Mouse (Mus musculus) thymus, adult 2 months (tissue): ENCODE measurements around the gene Cbl. TPM values are rescaled to one million over a fixed set of nuclear protein-coding genes. Genes with fewer than 3 reads are reported as not detected.

Experiments
- DNase-seq: peaks from one replicate; pipeline ENCODE4 v3.0.0; 2021
- H3K27ac ChIP-seq: fragments of 200-500 bp; 2 replicates; pipeline ENCODE4 v1.5.1; 2012; ENCODE audit warnings: low read length, control low read depth; ENCODE audit not compliant: control insufficient read depth, insufficient read depth
- H3K27me3 ChIP-seq: fragments of 200-500 bp; 2 replicates; pipeline ENCODE4 v1.6.1; 2012; ENCODE audit warnings: mild to moderate bottlenecking, low read length, moderate library complexity, mixed read lengths; ENCODE audit not compliant: control insufficient read depth, insufficient read depth
- H3K36me3 ChIP-seq: fragments of 200-500 bp; 2 replicates; pipeline ENCODE4 v1.6.1; 2012; ENCODE audit warnings: mild to moderate bottlenecking, low read length, moderate library complexity; ENCODE audit not compliant: control insufficient read depth, insufficient read depth
- H3K4me1 ChIP-seq: fragments of 200-500 bp; replicated peaks from 2 replicates; pipeline ENCODE4 v1.6.1; 2012; ENCODE audit warnings: low read length; ENCODE audit not compliant: control insufficient read depth, insufficient read depth
- H3K4me3 ChIP-seq: fragments of 200-500 bp; 2 replicates; pipeline ENCODE4 v1.5.1; 2012; ENCODE audit warnings: mild to moderate bottlenecking, low read length, control low read depth, moderate library complexity; ENCODE audit not compliant: control insufficient read depth, insufficient read depth
- CTCF ChIP-seq: fragments of 200-500 bp; IDR thresholded peaks from 2 replicates; pipeline ENCODE4 v1.5.1; 2012; ENCODE audit warnings: mild to moderate bottlenecking, control low read depth, low read length, moderate library complexity, borderline replicate concordance; ENCODE audit not compliant: control insufficient read depth, poor library complexity, insufficient read depth; ENCODE audit errors: extremely low read depth
- POLR2A ChIP-seq: fragments of 200-500 bp; IDR thresholded peaks from 2 replicates; pipeline ENCODE4 v1.6.1; 2012; ENCODE audit warnings: mild to moderate bottlenecking, low read length, control low read depth, moderate library complexity; ENCODE audit not compliant: control insufficient read depth, poor library complexity, insufficient read depth; ENCODE audit errors: extremely low read depth
- WGBS: fragments of 180-500 bp; shearing (Covaris S2); methylation state at CpG from one replicate; pipeline ENCODE4 v1.1.7; 2018; 5-methylcytosine and 5-hydroxymethylcytosine counted together
- polyA plus RNA-seq: library from polyadenylated mRNA; depleted of rRNA; stranded (reverse); fragments of >200 nt; gene quantifications from 2 replicates; pipeline ENCODE4 v1.2.3, GENCODE M21; 2012

Gene Cbl
- polyA plus RNA-seq, 1 experiment: 132 TPM

DNA sequence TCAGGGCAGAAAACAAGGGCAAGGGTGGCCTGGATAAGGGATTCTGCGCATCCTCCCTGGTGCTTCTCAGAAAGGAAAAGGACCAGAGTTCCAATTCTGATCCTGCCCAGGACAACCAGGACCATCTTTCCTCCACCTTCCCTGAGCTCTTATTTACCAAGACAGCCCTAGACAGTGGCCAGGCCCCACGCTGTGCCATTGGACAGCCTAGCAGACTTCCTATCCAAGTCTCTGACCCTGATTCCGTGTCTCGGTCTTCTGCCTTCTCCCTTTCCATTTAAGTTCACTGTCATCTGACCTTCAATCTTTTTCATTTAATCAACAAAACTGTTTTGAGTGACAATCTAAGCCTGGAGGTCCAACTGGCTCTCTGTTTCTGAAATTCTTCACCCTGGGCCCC is 127.3 kb downstream of the Cbl start:
- Histone ChIP-seq H3K4me3 (no peak overlapping the region), H3K36me3 (no peaks in the 10 kb centered on the region; the same call in 1 of the 2 replicates), H3K27ac (no peak overlapping the region), H3K27me3 (no peaks in the 10 kb centered on the region), H3K4me1 (peaks cover 14% of the 10 kb centered on the region)
- TF ChIP-seq CTCF (no peak), POLR2A (no peak)
- 95% methylated on average over 4 of the region's 4 CpGs for WGBS
- DNase-seq: no peak

DNA sequence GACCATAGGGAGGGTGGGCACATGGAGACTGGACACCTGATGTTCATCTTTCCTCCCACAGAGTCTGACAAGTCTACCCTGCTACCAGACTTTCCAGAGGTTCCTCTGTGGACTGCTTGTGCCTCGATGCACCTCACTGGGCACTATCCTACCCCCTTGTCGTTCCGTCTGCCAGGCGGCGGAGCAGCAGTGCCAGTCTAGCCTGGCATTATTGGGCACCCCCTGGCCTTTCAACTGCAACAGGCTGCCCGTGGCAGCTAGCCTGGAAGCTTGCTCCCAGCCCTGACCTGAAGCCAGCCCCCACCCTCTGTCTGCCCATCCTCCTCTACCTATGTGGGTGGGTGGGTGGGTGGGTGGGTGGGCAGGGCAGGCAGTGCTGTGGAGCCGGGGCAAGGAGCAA is 127.7 kb downstream of the Cbl start:
- Histone ChIP-seq H3K4me1 (peaks cover 14% of the 10 kb centered on the region), H3K4me3 (no peak overlapping the region), H3K36me3 (no peaks in the 10 kb centered on the region; the same call in 1 of the 2 replicates), H3K27me3 (no peaks in the 10 kb centered on the region), H3K27ac (no peak overlapping the region)
- TF ChIP-seq CTCF (no peak), POLR2A (no peak)
- WGBS: 97% methylated on average over 7 of the region's 7 CpGs
- no peak for DNase-seq

DNA sequence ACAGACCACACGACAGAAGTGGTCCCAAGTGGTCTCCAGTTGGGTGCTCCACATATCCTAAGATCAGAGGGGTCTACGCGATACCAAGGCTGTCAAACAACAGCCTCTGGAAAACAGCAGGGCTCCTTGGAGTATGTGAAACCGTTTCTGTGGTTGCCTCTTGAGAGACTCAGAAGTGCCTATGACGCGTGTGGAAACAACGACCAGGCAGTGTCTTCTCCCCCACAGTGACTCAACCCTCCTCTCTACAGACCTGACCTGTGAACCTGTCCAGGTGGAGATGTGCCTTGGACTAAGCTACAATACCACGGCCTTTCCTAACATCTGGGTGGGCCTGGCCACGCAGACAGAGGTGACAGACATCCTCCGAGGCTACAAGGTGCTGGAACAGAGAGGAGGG is 128.1 kb downstream of the Cbl start:
- no peak for TF ChIP-seq CTCF
- TF ChIP-seq POLR2A: no peak
- DNase-seq: no peak
- H3K4me3 ChIP-seq: no peak overlapping the region
- H3K4me1 ChIP-seq: peaks cover 14% of the 10 kb centered on the region
- no peaks in the 10 kb centered on the region; the same call in 1 of the 2 replicates for H3K36me3 ChIP-seq
- WGBS: 86% methylated on average over 10 of the region's 10 CpGs
- H3K27ac ChIP-seq: no peak overlapping the region
- no peaks in the 10 kb centered on the region for H3K27me3 ChIP-seq

- H3K4me1 ChIP-seq: peaks cover 8% of the 10 kb centered on the region
- H3K27ac ChIP-seq: no peak overlapping the region
- no peak overlapping the region for H3K4me3 ChIP-seq
- TF ChIP-seq POLR2A (no peak), CTCF (no peak)
- H3K27me3 ChIP-seq: no peaks in the 10 kb centered on the region
- DNase-seq: no peak
- no peaks in the 10 kb centered on the region; the same call in 1 of the 2 replicates for H3K36me3 ChIP-seq
- WGBS: 94% methylated on average over 7 of the region's 7 CpGs
Observed at GRCm38 (mm10) chr9:44104881-44105280, 129.0 kb downstream of the Cbl start.

GRCm38 (mm10) chr9:44101490-44101889 is 132.4 kb downstream of the Cbl start, which contains the start of gene Mfrp:
Gene Mfrp (plus strand): TSS chr9:44101729.
- no peak for DNase-seq
- H3K27ac ChIP-seq: no peak within 1 kb of the TSS
- no peak within 1 kb of the TSS for H3K4me3 ChIP-seq
- H3K27me3 ChIP-seq: no peaks in the 10 kb centered on the region
- TF ChIP-seq POLR2A: no peak
- no peak for TF ChIP-seq CTCF
- peaks cover 3% of the 10 kb centered on the region; the same call in 1 of the 2 replicates for H3K4me1 ChIP-seq
- 97% methylated on average over 9 of the region's 9 CpGs for WGBS
- no peaks in the 10 kb centered on the region; the same call in 1 of the 2 replicates for H3K36me3 ChIP-seq

DNA sequence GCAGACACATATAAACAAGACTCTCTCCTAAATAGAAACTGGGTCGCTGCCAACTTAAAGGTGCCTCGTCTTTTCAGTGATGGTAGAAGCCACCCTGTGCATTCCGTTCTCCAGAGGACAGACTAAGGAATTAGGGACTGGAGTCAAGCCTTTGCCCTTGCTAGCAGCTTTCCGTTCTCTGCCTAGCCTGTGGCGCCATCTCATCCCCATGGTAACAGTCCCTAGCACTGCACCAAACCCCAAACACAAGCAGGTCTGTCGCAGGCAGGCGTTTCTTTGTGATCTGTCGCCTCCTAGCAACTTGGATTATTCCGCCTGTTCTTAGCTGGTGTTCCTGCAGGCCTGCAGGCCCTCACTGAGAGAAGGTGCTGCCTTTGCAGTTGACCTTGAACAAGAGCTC is 137.3 kb downstream of the Cbl start:
- Histone ChIP-seq H3K4me3 (no peak overlapping the region), H3K4me1 (peaks cover 18% of the 10 kb centered on the region), H3K27ac (no peak overlapping the region), H3K27me3 (no peaks in the 10 kb centered on the region), H3K36me3 (no peaks in the 10 kb centered on the region)
- no peak for DNase-seq
- TF ChIP-seq POLR2A: no peak
- no peak for TF ChIP-seq CTCF
- 86% methylated on average over 9 of the region's 9 CpGs for WGBS

GRCm38 (mm10) chr9:44095781-44096180 is 138.1 kb downstream of the Cbl start:
- H3K36me3 ChIP-seq: no peaks in the 10 kb centered on the region
- H3K4me3 ChIP-seq: no peak overlapping the region
- H3K27me3 ChIP-seq: no peaks in the 10 kb centered on the region
- peaks cover 18% of the 10 kb centered on the region for H3K4me1 ChIP-seq
- DNase-seq: no peak
- 75% methylated on average over 9 of the region's 9 CpGs for WGBS
- no peak overlapping the region for H3K27ac ChIP-seq
- TF ChIP-seq POLR2A: no peak
- no peak for TF ChIP-seq CTCF
